Mouse (Mus musculus) retina, postnatal 7 days (tissue): ENCODE results near the gene Spata32.

Experiments used
- DNase-seq: peaks from one replicate; pipeline ENCODE4 v3.0.0-alpha.2; 2012; ENCODE audit warnings: low read depth, low spot score

The Spata32 gene

DNA sequence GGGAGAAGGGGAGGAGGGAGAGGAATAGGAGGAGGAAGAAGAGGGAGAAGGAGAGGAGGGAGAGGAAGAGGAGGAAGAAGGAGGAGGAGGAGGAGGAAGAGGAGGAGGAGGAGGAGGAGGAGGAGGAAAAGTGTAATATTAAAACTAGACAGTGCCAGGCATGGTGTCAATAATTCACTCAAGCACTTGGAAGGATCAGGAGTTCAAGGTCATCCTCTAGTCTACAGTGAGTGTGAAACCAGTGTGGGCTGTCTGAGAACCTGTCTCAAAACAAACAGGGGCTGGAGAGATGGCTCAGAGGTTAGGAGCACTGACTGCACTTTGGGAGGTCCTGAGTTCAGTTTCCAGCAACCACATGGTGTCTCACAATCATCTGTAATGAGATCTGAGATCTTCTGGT is 15.9 kb downstream of the Spata32 start:
- DNase-seq = no peak

DNA sequence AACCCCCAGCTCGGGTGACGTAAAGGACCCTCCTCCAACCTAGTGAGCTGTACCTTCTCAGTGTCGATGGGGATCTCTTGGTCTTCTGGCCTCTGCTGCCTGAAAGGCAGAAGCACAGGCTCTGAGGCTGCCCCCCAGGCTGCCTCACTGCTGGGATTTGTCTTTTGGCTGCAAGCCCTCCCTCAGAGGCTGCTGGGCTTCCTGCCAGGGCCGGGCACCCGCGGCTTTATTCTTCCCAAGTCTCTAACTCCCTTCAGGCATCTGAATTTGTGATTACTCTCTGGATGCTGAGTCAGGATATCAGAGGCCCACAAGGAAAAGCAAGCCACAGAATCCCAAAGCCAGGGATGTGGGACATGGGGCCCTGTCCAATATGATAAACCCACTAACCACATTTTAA is 16.6 kb downstream of the Spata32 start:
- DNase-seq = peak; percentile 43

DNA sequence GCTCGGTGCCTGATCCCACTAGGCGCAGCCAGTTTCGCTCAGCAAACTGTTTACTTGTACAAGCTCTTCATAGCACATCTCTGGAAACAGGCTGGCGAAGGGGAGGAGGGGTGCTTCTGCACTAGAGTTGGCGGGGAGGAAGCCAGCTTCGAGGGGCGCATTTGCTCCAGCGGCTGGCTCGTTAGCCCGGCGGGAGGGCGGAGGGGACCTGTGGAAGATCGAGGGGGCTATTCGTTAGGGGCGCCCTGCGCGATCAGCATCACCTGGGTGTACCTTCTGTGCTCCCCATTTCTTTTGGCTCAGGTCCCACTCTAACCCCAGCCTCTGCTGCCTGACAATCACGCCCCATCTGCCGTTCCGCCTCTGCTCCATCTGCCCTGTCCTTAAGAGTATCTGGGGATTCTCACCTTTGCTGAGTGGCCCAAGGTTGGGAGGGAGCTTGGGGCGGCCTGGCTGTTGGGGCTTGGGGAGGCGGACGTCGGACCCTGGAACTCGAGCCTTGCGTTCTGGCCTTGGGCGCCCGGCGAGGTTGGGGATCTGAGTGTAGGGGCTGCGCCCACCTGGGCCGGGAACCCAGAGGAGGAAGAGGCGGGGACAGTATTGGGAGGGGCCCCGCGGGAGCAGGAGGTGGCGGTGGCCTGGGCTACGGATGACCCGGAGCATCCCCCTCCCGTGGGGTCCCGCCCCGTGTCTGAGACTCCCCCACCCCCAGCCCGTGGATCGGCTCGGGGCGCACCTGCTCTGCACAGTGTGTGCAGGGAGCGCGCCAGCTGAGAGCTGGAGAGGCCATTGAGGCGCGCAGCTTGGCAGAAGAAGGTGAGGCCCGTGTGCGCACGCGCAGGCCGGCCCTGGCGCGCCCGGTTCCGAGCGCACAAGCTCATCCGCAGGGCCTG is 19.1 kb downstream of the Spata32 start:
- no peak for DNase-seq

DNA sequence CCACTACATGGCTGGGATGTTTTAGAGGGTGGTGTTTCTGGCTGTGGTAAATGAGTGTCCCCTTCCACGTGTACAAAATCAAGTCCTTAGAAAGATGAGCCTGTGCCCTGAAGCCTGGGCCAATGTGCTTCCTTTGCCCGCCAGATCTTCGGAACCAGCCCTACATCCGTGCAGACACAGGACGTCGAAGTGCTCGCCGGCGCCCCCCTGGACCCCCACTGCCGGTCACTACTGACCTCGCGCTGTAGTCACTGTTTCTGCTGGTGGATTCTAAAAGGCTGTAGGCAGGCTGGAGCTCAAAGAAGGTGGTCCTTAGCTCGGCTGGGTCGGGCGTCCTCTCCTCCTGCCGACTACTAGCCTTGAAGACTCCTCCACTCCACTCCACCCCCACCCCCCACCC is 19.9 kb downstream of the Spata32 start:
- no peak for DNase-seq

DNA sequence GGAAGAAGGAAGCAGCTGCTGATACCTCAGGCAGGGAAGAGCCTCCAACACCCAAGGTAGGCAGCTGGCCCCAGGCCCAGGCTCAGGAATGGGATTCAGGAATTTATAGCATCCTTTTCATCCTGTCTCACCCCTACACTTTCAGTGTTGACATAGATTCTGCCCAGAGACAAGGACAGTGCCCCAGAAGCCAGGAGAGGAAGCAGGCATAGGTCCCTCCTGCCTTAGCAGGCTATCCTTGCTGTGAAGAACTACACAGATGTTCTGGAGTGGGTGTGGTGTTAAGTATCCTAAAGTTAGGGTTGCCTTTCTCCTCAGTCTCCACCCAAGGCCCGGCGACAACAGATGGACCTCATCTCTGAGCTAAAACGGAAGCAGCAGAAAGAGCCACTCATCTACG is 20.9 kb downstream of the Spata32 start:
- no peak for DNase-seq

DNA sequence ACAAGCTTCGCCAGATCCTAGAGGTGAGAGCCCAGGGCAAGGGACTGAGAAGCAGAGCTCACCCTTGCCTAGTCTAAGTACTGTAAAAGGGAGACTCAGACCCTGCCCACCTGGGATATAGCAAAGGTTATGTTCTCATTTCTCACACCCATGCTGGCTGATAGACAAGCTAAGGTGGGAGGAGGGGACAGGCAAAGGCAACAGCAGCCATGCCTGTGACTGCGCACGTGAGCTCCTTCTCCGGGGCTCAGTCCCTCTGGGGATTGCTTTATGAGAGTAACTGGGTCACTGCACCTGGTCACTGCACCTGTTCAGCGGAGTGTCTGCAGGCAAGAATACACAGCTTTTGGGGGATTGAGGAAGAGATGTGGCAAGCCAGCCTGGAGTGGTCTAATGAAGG is 22.6 kb downstream of the Spata32 start:
- no peak for DNase-seq

DNA sequence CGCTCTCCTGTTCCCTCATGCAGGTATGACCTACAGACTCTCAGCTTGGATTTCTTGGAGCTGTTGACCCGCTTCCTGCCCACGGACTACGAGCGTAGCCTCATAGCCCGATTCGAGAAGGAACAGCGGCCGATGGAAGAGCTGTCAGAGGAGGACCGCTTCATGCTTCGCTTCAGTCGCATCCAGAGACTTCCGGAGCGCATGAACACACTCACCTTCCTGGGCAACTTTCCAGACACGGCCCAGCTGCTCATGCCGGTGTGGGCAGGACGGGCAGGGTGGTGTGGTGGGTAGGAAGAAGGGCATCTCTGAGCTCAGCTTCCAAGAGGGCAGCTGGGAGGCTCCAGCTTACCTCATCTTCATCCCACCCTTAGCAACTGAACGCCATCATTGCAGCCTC is 23.0 kb downstream of the Spata32 start:
- DNase-seq = no peak

DNA sequence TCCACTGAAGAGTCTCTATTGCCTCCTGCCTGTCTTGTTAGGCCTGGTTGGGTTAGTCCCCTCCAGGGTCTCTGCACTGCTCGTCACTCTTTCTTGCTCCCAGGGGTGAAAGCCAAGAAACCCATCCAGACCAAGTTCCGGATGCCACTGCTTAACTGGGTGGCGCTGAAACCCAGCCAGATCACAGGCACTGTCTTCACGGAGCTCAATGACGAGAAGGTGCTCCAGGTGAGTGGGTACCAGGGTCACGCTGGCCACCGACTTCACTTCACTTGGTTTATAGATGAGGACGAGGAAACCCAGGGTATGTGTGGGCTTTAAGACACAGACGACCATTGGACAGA is 24.4 kb downstream of the Spata32 start:
- no peak for DNase-seq

DNA sequence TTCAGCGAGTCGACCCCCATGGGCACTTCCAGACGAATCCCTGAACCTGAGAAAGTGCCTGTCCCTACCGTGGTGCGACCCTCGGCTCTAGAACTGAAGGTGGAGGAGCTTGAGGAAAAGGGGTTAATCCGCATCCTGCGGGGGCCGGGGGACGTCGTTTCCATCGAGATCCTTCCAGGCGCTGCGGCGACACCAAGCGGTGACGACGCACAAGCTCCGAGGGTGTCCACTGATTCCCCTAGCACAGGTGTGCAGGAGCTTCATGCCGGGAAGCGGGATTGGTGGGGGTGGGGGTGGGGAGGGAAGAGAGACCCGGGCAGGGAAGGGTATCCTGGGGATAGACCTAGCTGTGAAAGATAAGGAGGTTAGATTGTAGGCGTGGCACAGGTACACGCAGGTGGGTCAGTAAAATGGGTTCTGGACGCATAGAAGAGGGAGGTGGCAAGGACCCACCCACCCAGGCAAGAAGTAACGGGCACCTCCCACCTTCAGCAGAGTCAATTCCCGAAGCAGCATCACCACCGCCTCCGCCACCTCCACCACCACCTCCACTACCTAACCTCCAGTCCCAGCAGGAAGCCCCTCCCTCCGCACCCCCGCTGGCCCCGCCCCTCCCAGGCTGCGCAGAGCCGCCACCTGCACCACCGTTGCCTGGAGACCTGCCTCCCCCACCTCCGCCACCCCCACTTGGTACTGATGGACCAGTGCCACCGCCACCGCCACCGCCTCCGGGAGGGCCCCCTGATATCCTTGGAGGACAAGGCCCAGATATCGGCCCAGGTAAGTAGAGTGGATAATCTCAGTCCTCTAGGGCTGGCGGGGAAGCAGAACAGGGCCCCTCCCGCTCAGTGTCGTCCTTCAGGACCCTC is 25.0 kb downstream of the Spata32 start:
- DNase-seq = no peak

DNA sequence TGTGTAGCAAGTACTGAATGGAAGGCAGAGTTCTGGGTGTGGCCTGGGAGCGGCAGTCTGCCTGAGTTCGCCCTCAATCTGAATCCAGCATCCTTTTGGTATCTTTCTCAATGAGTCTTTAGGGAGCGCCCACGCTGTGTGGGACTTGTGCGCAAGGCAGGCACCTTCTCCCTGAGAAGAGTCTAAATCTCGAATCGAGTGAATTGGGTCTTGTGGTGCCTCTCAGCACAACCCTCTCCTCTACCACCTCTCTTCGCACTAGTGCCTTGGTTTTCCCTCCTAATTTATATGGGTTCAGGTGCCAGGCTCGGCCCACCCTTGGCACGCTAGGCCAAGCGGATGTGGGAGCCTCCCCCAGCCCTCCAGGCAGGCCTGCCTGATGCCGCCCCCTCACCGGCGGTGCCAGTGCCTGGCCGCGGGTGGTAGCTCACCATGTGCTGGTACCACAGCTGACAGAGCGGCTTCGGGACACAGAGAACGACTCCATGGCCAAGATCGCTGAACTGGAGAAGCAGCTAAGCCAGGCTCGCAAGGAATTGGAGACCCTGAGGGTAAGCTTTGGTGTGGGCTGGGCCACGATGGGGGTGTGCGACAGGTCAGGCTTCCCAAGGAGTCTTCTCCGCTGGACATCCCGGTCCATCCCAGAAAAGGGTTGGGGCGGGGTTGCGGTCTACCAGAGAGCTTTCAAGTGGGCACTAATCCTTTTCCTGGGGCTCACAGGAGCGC is 25.8 kb downstream of the Spata32 start:
- no peak for DNase-seq

DNA sequence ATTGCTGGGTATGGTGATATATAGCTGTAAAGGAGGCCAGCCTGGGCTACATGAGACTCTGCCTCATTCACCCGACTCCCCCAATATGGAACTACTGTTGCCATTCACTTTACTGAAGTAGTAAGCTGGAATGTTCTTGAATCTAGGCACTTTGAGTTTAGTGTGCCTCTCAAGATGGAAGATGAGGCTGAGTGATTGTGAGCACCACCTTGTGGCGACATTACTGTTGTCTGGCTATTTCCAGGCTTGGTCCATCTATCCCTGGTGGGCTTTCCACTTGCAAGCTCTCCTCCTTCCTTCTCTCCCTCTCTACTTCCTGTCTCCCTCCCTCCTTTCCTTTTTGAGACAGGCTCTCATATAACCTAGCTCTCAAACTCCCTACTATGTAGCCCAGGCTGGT is 33.3 kb downstream of the Spata32 start:
- no peak for DNase-seq

DNA sequence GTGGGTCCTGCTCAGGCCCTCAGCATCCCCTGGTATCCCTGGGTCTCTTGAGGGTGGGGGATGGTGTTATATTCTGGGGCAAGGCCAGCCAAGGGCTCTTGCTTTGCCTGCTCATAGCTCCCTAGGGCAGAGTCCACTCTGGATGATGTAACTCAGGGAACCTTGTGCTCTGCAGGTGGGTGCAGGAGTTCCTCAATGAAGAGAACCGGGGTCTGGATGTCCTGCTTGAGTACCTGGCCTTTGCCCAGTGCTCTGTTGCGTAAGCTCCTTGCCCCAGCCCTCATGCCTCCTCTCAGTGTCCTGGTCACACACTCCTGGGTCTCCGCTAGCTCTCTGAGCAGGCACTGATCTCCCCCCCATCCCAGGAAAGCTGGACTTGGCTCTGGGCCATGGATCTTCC is 36.3 kb downstream of the Spata32 start:
- no peak for DNase-seq

DNA sequence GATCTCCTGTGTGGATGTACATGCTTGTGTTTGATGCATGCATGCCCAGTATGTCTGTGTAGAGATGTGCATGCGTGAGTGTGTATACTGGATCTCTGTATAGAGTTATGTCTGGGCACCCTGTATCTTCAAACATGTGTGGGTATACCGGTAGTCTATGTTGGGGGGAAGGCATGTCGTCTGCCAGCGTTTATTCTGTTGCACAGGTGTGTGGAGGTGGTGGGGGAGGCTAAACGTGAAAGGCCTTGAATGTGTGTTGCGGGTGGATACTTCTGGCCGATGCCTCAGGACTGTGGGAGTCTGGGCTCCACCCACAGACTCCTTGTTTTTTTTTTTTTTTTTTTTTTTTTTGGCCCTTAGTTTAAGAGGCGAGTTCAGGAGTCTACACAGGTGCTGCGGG is 36.9 kb downstream of the Spata32 start:
- no peak for DNase-seq

DNA sequence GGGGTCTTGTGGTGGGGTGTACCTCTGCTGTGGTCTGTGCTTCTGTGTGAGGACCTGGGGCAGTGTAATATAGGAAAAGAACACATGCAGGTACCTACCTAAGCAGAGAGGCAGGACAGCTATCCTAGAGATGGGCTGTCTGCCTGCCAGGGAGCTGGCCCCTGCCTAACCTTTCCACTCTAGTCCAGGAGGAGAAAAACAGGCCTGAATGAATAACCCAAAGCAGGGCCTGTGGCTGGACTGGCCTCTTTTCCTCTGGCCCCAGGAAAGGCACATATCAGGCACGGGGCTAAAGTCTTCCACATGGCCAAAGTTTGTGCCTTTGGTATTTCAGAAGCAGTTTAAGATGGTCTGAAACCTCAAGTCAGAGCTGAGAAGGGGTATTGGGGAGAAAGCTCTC is 37.8 kb downstream of the Spata32 start:
- no peak for DNase-seq

DNA sequence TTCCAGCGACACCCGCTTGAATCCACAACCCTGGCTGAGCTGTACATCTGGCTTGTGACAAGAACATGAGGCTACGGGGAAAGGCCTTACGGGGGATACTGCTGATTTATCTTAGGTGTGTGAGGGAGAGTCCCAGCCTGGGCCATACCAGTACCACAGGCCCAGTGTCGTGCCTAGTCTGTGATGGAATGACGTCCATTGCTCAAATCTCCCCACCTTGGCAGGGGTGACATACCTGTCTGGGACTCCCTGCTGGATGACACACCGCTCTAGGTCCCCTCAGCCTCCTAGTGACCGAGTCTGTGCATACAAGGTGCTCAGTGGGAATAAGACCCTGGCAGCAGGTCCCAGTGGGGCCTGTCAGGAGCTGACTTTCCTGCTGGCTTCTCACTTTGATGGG is 39.5 kb downstream of the Spata32 start:
- DNase-seq = no peak

DNA sequence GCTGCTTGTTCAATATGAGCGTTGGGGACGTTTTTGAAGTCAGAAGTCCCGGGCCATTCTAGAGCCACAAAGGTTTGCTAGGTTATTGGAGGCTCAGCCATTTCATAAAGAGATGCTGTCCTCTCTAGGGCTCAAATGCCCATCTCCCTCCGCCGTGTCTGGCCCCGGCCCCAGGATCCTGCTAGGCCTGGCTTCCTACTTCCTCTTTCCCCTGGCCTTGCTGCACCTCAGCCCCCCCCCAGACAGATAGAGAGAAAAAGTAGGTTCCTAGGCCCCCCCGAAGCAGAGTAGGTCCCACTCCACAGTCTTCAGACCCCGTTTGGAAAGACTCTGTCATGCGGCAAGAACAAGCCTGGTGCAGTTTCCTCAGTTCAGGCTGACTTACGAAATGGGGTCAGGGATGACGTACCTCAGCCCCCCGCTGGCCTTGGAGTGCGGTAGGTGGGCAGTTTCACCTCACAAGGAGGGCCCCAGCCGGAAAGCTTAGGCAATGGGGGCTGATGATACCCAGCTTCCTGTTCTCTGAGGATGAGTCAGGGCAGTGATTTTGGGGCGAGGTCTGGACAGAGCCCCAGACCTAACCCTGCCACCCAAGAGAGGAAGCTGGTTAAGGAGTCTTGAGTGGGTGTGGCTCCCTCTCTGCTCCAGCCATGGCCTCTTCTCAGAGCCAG is 40.3 kb downstream of the Spata32 start:
- no peak for DNase-seq

DNA sequence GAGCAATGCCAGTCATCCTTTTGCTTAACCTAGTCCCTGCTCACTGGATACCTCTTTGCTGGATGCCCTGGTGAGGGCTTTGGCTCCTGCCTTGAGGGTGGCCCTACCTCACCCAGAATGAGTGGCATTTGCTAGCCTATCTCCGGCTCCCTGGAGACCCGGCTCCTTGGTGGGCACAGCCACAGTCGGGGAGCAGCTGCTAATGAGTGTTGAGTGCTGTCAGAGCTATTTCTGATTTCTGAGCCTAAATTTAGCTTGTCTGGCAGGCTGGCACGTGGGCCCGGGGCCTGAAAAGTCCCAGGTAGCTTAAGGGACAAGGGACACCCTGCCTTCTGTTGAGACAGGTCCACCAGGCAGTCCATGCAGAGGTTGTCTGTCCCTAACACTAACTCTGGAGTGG is 41.0 kb downstream of the Spata32 start:
- DNase-seq = no peak

DNA sequence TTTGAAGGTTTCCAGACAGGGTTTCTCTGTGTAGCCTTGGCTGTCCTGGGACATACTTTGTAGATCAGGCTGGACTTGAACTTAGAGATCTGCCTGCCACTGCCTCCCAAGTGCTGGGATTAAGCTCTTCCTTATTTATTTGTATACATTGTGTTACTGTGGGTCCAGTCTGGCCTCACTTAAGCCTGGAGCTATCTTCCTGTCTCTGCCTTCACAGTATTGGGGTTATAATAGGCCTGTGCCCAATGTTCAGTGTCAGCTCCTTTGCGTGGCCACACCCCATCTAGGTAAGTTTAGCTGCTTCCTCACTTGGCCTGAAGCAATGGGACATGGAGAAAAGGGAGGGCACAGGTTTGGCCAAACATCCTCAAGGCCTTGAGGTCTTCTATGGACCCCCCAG is 41.7 kb downstream of the Spata32 start:
- no peak for DNase-seq

DNA sequence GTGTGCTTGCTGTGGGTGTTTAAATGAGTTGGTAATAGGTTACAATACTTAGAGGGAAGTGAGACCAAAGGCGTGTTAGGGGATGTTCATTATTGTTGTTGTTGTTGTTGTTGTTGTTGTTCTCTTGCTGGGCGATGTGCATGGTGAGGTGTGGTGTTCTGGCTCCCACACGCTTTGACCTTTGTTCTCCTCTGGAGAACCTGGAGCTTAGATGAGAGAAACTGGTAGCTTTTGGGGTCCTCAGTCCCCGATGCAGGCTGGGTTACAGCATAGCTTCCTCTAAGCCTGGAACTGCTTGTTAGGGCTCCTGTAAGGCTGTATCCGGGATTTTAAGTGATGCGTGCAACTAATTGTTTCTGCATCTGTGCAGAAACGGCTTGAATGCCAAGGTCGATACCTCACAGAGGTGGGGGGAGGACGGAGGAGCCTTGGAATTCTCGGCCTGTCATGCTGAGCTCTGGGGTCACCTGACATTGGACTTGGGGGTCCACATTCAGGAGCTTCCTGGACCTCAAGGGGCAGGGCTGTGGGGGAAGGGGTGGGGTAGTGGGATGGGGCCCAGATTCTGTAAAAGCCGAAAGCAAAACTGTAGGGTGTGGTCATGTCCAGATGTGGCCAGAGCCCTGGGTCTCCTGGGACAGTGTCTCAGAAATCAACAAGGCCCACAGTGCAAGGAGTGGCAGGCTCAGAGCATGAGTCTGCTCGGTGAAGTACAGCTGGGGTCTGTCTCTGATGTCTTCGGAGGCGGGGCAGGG is 42.4 kb downstream of the Spata32 start:
- DNase-seq = no peak

DNA sequence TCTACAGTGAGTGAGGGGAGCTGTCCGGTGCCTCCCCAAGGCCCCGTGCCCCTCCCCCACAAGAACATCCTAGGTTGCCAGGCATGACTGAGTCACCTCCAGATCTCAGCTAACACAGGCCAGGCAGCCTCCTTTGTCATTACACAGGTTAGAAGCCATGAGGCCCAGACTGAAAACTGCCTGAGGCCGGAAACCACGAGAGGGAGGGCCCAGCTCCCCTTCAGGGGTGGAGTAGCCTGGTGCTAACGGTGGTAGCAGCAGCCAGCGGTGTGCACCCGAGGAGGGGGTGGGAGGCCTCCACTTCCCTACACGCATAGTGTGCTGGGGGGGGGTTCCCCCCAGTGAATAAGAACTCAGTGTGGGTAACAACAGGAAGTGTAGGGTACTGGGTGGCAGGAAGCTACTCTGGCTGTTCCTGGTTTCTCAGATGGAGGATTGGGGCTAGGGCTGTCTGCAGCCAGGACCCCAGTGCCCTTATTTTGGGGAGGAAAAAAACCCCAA is 43.3 kb downstream of the Spata32 start:
- no peak for DNase-seq

DNA sequence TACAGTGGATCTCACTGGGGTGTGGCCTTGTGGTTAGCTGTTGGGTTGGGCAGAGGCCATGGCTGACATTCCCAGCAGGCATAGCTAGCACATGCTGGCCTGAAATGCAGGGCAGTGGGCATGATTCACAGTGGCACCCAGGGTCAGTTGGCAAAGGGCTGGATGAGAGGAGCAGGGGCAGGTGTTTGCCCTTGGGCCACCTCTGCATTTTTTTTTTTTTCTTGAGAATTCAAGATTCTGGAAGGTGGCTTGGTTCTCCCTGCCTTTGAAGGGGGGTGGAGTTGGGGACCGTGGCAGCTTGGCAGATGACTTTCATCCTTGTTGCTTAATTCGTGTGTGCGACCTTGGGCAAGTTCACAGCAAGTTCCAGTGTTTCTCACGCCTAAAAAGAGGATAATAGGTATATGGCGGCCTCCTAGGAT is 43.8 kb downstream of the Spata32 start:
- no peak for DNase-seq
